Mouse (Mus musculus) liver, embryonic 13.5 days (tissue): Measurements from ENCODE around the gene Spdef. TPM values are rescaled to one million over a fixed set of nuclear protein-coding genes. Genes with fewer than 3 reads are reported as not detected.

Experiments
- ATAC-seq: fragments of 200-750 bp; cut with Nextera tagmentation; 2 replicates; pipeline ENCODE4 v1.8.0; 2017; ENCODE audit warnings: low read depth, mild to moderate bottlenecking, moderate number of reproducible peaks, moderate library complexity
- DNase-seq: peaks from one replicate; pipeline ENCODE4 v3.0.0; 2022
- H3K27ac ChIP-seq: fragments of 300-500 bp; sonication (generic); 2 replicates; pipeline ENCODE4 v1.5.1; 2015; ENCODE audit warnings: moderate library complexity, mild to moderate bottlenecking, inconsistent platforms
- H3K27me3 ChIP-seq: fragments of 300-500 bp; sonication (generic); 2 replicates; pipeline ENCODE4 v1.6.1; 2015; ENCODE audit warnings: mild to moderate bottlenecking, inconsistent platforms
- H3K36me3 ChIP-seq: fragments of 300-500 bp; sonication (generic); 2 replicates; pipeline ENCODE4 v1.6.1; 2015; ENCODE audit warnings: mild to moderate bottlenecking, inconsistent platforms
- H3K4me1 ChIP-seq: fragments of 300-500 bp; sonication (generic); replicated peaks from 2 replicates; pipeline ENCODE4 v1.6.1; 2015; ENCODE audit warnings: inconsistent platforms
- H3K4me2 ChIP-seq: fragments of 300-500 bp; sonication (generic); 2 replicates; pipeline ENCODE4 v1.6.1; 2015; ENCODE audit warnings: inconsistent platforms, mild to moderate bottlenecking, moderate library complexity
- H3K4me3 ChIP-seq: fragments of 300-500 bp; sonication (generic); replicated peaks from 2 replicates; pipeline ENCODE4 v1.5.1; 2015; ENCODE audit warnings: mild to moderate bottlenecking, inconsistent platforms
- H3K9ac ChIP-seq: fragments of 300-500 bp; sonication (generic); 2 replicates; pipeline ENCODE4 v1.6.1; 2015; ENCODE audit warnings: mild to moderate bottlenecking, inconsistent platforms
- H3K9me3 ChIP-seq: fragments of 300-500 bp; sonication (generic); replicated peaks from 2 replicates; pipeline ENCODE4 v1.6.1; 2016; ENCODE audit warnings: inconsistent platforms
- WGBS: fragments of 180-500 bp; shearing (Covaris S2); methylation state at CpG from one replicate; pipeline ENCODE4 v1.1.7; 2015; ENCODE audit not compliant: insufficient replicate concordance; 5-methylcytosine and 5-hydroxymethylcytosine counted together
- polyA plus RNA-seq: library from polyadenylated mRNA; unstranded; fragments of >200 nt; fragmentation: Nextera tagmentation; extraction: Ambion mirVana; gene quantifications from 2 replicates; pipeline ENCODE4 v1.2.1, GENCODE M21; 2015

Spdef gene
- polyA plus RNA-seq: not detected in 2 replicates

- DNase-seq (no peak), ATAC-seq (no peak)
- no peak within 1 kb of the TSS for H3K4me3 ChIP-seq
- peaks cover 19% of the 10 kb centered on the region; the same call in 1 of the 2 replicates for H3K27me3 ChIP-seq
- H3K9me3 ChIP-seq: no peaks in the 10 kb centered on the region
- 0 out of 2 replicates have a peak, but pooled peaks cover 8% of the 10 kb centered on the region for H3K4me1 ChIP-seq
- H3K9ac ChIP-seq: no peak within 1 kb of the TSS
- 73% methylated on average over 10 of the region's 10 CpGs for WGBS
- H3K27ac ChIP-seq: no peak within 1 kb of the TSS
- no peaks in the 10 kb centered on the region for H3K36me3 ChIP-seq
- H3K4me2 ChIP-seq: no peak within 1 kb of the TSS
Measured at GRCm38 (mm10) chr17:27728770-27729169, at the start of gene Spdef. TSS of gene Spdef (minus strand) at chr17:27728955.

DNA sequence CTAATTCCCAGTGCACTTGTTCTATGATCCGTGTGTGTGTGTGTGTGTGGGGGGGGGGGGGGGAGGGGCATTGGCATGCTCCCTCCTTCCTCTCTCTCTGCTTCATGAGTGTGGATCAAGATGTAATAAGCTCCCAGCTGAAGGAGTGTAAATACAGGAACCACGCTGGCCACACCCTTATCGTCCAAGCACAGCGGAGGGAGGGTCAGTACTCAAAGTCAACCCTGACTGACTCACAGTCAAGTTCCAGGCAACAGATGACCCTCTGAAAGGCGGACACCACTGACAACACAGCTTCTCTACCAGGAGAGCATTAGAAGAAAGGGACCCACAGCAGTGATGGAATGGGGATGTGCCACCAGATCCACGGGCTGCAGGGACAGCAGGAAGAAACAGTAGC is 49.1 kb upstream of the Spdef start:
- no peaks in the 10 kb centered on the region for H3K9me3 ChIP-seq
- H3K4me2 ChIP-seq: peak overlapping the region; percentile 59
- peak; percentile 67 for DNase-seq
- H3K4me1 ChIP-seq: peaks cover 76% of the 10 kb centered on the region
- H3K4me3 ChIP-seq: peak overlapping the region; percentile 43
- H3K27me3 ChIP-seq: no peaks in the 10 kb centered on the region
- peaks cover 31% of the 10 kb centered on the region for H3K36me3 ChIP-seq
- peak overlapping the region; percentile 94 for H3K27ac ChIP-seq
- peak overlapping the region; percentile 57 for H3K9ac ChIP-seq
- 19% methylated on average over 6 of the region's 6 CpGs for WGBS
- ATAC-seq: peak; percentile 87

DNA sequence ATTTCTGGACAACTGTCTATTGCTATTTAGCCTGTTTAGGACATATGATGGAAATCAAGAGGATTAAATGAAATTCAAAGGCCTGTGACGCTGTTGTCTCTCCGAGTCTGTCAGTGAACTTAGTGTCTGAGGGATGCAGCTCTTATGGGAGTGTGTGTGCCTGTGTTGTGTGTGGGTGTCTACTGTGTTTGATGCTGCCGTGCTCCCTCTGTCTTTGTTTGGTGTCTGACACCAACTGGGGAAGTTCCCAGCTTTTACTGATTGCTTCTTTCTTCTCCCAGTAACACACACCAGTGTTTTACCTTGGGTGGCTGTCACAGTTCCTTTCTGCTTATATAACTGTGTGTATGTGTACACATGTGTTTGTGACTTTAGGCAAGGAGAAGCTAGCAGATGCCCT is 45.4 kb upstream of the Spdef start:
- no peak for DNase-seq
- no peak overlapping the region for H3K4me3 ChIP-seq
- H3K4me2 ChIP-seq: no peak overlapping the region
- no peaks in the 10 kb centered on the region for H3K9me3 ChIP-seq
- WGBS: 82% methylated on average over 3 of the region's 3 CpGs
- H3K4me1 ChIP-seq: peaks cover 60% of the 10 kb centered on the region
- H3K27me3 ChIP-seq: no peaks in the 10 kb centered on the region
- no peak overlapping the region for H3K9ac ChIP-seq
- peaks cover 43% of the 10 kb centered on the region for H3K36me3 ChIP-seq
- no peak for ATAC-seq
- H3K27ac ChIP-seq: no peak overlapping the region

- H3K4me2 ChIP-seq: no peak overlapping the region
- no peaks in the 10 kb centered on the region for H3K27me3 ChIP-seq
- no peak overlapping the region for H3K27ac ChIP-seq
- DNase-seq (no peak), ATAC-seq (no peak)
- H3K9ac ChIP-seq: no peak overlapping the region
- peaks cover 66% of the 10 kb centered on the region for H3K36me3 ChIP-seq
- WGBS: 77% methylated on average over 6 of the region's 6 CpGs
- no peaks in the 10 kb centered on the region for H3K9me3 ChIP-seq
- H3K4me3 ChIP-seq: no peak overlapping the region
- H3K4me1 ChIP-seq: peaks cover 49% of the 10 kb centered on the region
Measured at GRCm38 (mm10) chr17:27771616-27772015, 42.9 kb upstream of the Spdef start.

DNA sequence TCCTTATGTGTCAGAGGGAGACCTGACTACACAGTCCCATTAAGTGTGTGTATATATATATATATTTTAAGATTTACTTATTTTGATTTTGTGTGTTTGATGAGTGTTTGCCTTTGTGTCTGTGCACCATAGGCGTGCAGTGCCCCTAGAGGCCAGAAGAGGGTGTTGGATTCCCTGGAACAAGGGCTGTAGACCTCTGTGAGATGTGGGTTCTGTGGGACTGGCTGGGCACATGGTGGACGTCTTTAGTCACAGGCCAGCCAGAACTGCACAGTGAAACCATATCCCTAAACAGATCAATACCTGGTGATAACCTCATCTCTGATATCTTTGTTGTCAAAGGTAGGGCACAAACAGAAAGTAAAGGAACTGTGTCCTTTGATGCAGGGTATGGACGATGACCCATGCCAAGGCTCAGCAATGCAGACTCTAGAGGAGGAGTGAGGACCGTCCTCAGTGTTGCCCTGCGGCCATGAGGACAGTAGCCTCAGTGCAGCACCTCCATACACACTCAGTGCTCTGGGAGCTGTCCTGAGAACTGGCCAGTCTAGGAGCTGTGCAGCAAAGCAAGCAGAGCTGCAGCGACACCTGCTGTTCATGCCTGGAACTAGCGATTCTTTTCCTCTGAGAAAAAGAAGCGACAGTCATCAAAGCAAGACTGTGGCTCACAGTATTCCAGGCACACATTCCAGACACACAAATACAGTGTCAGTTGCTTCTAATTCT is 40.2 kb upstream of the Spdef start:
- Histone ChIP-seq H3K36me3 (peaks cover 76% of the 10 kb centered on the region), H3K27me3 (no peaks in the 10 kb centered on the region), H3K27ac (no peak overlapping the region), H3K9ac (no peak overlapping the region), H3K4me2 (no peak overlapping the region), H3K9me3 (peaks cover 7% of the 10 kb centered on the region), H3K4me3 (no peak overlapping the region), H3K4me1 (peaks cover 26% of the 10 kb centered on the region)
- peak; percentile 29 for DNase-seq
- 66% methylated on average over 8 of the region's 8 CpGs for WGBS
- peak; percentile 76 for ATAC-seq

DNA sequence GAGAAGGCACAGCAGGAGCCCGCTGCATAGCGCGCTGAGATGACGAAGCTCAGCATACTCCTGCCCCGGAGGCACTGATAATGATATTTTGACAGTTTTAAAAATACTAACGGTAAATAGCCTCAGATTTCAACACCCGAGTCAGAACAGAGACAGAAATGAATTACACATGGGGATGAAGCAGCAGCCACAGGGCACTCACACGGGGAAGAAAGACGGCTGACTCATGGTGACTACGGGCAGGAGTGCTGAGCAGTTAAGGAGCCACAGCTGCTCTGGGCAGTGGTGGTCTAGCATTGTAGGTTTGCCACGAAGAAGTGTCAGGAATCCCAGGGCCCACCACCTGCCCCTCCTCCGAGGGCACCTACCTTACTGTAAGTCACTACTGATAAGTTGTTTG is 38.8 kb upstream of the Spdef start:
- Histone ChIP-seq H3K4me3 (no peak overlapping the region), H3K9ac (no peak overlapping the region), H3K9me3 (peaks cover 7% of the 10 kb centered on the region), H3K36me3 (peaks cover 82% of the 10 kb centered on the region), H3K4me2 (no peak overlapping the region), H3K27me3 (no peaks in the 10 kb centered on the region), H3K4me1 (peaks cover 24% of the 10 kb centered on the region), H3K27ac (no peak overlapping the region)
- WGBS: 64% methylated on average over 12 of the region's 12 CpGs
- DNase-seq (no peak), ATAC-seq (no peak)

DNA sequence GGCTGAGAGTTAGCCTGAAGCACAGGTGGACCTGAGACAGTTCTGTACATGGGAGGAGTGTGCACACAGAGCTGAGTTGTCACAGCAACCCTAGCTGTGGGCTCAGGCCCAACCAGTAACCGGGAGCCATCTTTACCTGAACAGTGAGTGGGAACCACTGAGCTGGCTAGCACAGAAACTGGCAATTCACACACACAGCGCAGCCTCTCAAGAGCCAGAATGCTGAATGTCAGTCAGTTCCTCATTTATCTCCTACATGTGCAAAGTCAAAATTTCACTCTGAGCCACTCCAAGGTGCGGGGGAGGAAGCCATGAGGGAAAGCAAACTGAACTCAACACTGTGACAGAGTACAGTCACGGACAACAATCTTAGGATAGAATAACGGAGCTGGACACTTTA is 38.4 kb upstream of the Spdef start:
- no peak for ATAC-seq

GRCm38 (mm10) chr17:27765066-27765465 is 36.3 kb upstream of the Spdef start:
- DNase-seq (no peak), ATAC-seq (no peak)
- peaks cover 7% of the 10 kb centered on the region for H3K9me3 ChIP-seq
- H3K9ac ChIP-seq: no peak overlapping the region
- no peak overlapping the region for H3K27ac ChIP-seq
- no peak overlapping the region for H3K4me2 ChIP-seq
- 94% methylated on average over 6 of the region's 6 CpGs for WGBS
- no peaks in the 10 kb centered on the region for H3K27me3 ChIP-seq
- no peak overlapping the region for H3K4me3 ChIP-seq
- H3K36me3 ChIP-seq: peaks cover 75% of the 10 kb centered on the region
- peaks cover 22% of the 10 kb centered on the region for H3K4me1 ChIP-seq

More for the DNA sequence above, 38.4 kb upstream of the Spdef start:
- H3K4me1 ChIP-seq: peaks cover 24% of the 10 kb centered on the region
- DNase-seq: no peak
- H3K27me3 ChIP-seq: no peaks in the 10 kb centered on the region
- H3K4me2 ChIP-seq: no peak overlapping the region
- peaks cover 80% of the 10 kb centered on the region for H3K36me3 ChIP-seq
- peaks cover 7% of the 10 kb centered on the region for H3K9me3 ChIP-seq
- no peak overlapping the region for H3K27ac ChIP-seq
- no peak overlapping the region for H3K9ac ChIP-seq
- H3K4me3 ChIP-seq: no peak overlapping the region
- WGBS: 71% methylated on average over 5 of the region's 5 CpGs

DNA sequence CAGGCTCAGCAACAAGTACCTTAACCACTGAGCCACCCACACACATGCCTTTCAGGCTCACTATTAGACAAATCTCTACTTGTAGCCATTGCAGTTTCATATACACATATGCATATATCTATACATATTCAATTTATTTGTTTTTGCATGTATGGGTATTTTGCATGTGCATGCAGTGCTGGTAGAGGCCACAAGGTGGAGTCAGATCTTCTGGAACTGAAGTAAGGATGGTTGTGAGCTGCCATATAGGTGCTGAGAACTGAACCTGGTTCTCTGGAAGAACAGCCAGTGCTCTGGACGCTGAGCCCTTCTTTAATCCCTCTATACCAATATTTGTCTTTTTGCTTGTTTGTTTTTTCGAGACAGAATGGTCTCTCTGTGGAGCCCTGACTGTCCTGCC is 35.7 kb upstream of the Spdef start:
- H3K27ac ChIP-seq: no peak overlapping the region
- peaks cover 7% of the 10 kb centered on the region for H3K9me3 ChIP-seq
- H3K4me3 ChIP-seq: no peak overlapping the region
- no peak overlapping the region for H3K9ac ChIP-seq
- WGBS: 81% methylated on average over 2 of the region's 2 CpGs
- no peak overlapping the region for H3K4me2 ChIP-seq
- ATAC-seq: no peak
- no peak for DNase-seq
- peaks cover 69% of the 10 kb centered on the region for H3K36me3 ChIP-seq
- peaks cover 16% of the 10 kb centered on the region for H3K4me1 ChIP-seq
- no peaks in the 10 kb centered on the region for H3K27me3 ChIP-seq

DNA sequence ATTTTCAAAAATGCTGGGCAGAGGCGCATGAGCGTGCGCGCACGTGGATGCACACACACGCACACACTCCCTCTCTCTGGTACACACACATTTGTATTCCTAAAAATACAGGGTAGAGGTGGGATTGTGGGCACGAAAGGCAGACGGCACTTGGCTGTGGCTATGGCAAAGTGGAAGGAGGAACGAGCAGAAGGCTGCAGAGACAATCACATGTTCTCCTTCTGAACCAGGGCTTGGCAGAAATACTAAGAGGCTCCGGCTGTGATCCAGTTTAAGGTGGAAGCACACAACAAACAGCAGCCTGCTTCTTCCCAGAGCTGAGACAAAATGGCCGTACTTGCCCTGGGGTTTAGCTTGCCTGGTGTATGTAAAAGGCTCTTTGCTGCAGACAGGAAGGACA is 34.1 kb upstream of the Spdef start:
- Histone ChIP-seq H3K9me3 (peaks cover 7% of the 10 kb centered on the region), H3K36me3 (peaks cover 56% of the 10 kb centered on the region), H3K4me3 (no peak overlapping the region), H3K27ac (no peak overlapping the region), H3K4me1 (peaks cover 18% of the 10 kb centered on the region), H3K9ac (no peak overlapping the region), H3K4me2 (no peak overlapping the region), H3K27me3 (no peaks in the 10 kb centered on the region)
- DNase-seq (no peak), ATAC-seq (no peak)
- 92% methylated on average over 11 of the region's 11 CpGs for WGBS

- Histone ChIP-seq H3K4me3 (no peak overlapping the region), H3K27ac (no peak overlapping the region), H3K9me3 (peaks cover 7% of the 10 kb centered on the region), H3K4me1 (peaks cover 15% of the 10 kb centered on the region), H3K9ac (no peak overlapping the region), H3K36me3 (peaks cover 45% of the 10 kb centered on the region), H3K4me2 (no peak overlapping the region), H3K27me3 (no peaks in the 10 kb centered on the region)
- ATAC-seq (peak; percentile 24; the same call in 1 of the 2 replicates), DNase-seq (no peak)
- WGBS: 56% methylated on average over 9 of the region's 9 CpGs
Measured at GRCm38 (mm10) chr17:27761639-27762336, 33.0 kb upstream of the Spdef start.
